Mouse (Mus musculus): ENCODE results near the gene Sp8.

- no peak for TF ChIP-seq CTCF (IDR thresholded peaks at IDR 0.05; ENCODE audit: insufficient read depth, low read length)
- TF ChIP-seq POLR2A (IDR thresholded peaks at IDR 0.05; ENCODE audit: borderline replicate concordance, extremely low read depth, low read depth, low read length) = no peak
These were observed 7.9 kb upstream of the Sp8 start for GRCm38 (mm10) chr12:118838260-118838659.

Measured in lung, adult 2 months (tissue).